Mouse (Mus musculus) lung, postnatal 25 days (tissue): ENCODE measurements around the gene Scfd2.

ENCODE experiments used
- DNase-seq: peaks from one replicate; pipeline ENCODE4 v3.0.0; 2022; ENCODE audit warnings: low spot score

Gene Scfd2

GRCm38 (mm10) chr5:74201570-74202357 lies 329.8 kb downstream of the Scfd2 start:
- DNase-seq, result no peak

- DNase-seq, result no peak
Measured at GRCm38 (mm10) chr5:74200481-74200880, 331.1 kb downstream of the Scfd2 start.

- no peak for DNase-seq
Measured at GRCm38 (mm10) chr5:74199793-74200192, 331.8 kb downstream of the Scfd2 start.

GRCm38 (mm10) chr5:74198446-74198845 lies 333.1 kb downstream of the Scfd2 start:
- no peak for DNase-seq

GRCm38 (mm10) chr5:74197541-74198330 lies 333.8 kb downstream of the Scfd2 start:
- no peak for DNase-seq

GRCm38 (mm10) chr5:74196307-74196618 lies 335.3 kb downstream of the Scfd2 start:
- no peak for DNase-seq

GRCm38 (mm10) chr5:74195614-74196306 lies 335.8 kb downstream of the Scfd2 start:
- no peak for DNase-seq

GRCm38 (mm10) chr5:74194841-74195613 lies 336.5 kb downstream of the Scfd2 start, which contains the start of gene Rasl11b:
TSS of gene Rasl11b (plus strand) at chr5:74195286.
- DNase-seq, result peak; percentile 92

GRCm38 (mm10) chr5:74194027-74194840 lies 337.3 kb downstream of the Scfd2 start:
- DNase-seq, result no peak

- DNase-seq, result no peak
Measured at GRCm38 (mm10) chr5:74193626-74194025, 337.9 kb downstream of the Scfd2 start.

GRCm38 (mm10) chr5:74193008-74193407 lies 338.6 kb downstream of the Scfd2 start:
- no peak for DNase-seq

GRCm38 (mm10) chr5:74190911-74191310 lies 340.6 kb downstream of the Scfd2 start:
- DNase-seq, result no peak

- no peak for DNase-seq
Measured at GRCm38 (mm10) chr5:74190161-74190491, 341.4 kb downstream of the Scfd2 start.

GRCm38 (mm10) chr5:74189484-74190160 lies 341.9 kb downstream of the Scfd2 start:
- no peak for DNase-seq

GRCm38 (mm10) chr5:74188886-74189285 lies 342.7 kb downstream of the Scfd2 start:
- DNase-seq, result peak; percentile 41

- no peak for DNase-seq
Measured at GRCm38 (mm10) chr5:74188076-74188475, 343.5 kb downstream of the Scfd2 start.

- DNase-seq, result no peak
Measured at GRCm38 (mm10) chr5:74184607-74185006, 347.0 kb downstream of the Scfd2 start.

- peak; percentile 38 for DNase-seq
Measured at GRCm38 (mm10) chr5:74183118-74183517, 348.4 kb downstream of the Scfd2 start.

- DNase-seq, result no peak
Measured at GRCm38 (mm10) chr5:74180216-74180615, 351.3 kb downstream of the Scfd2 start.

GRCm38 (mm10) chr5:74175526-74176270 lies 355.9 kb downstream of the Scfd2 start:
- no peak for DNase-seq
